ENCODE assay signal across 11 mouse cellular contexts in genomic region chr1:186393005-186393404, GRCm38 (mm10).
DNase-seq lines count a peak whose midpoint lies in the region; ATAC-seq and TF ChIP-seq lines count a peak whose summit lies in the region.
"Had no signal": no experiment of that assay in that cellular context is flagged by ENCODE, and none has a peak within 500 bp of the region (broad histone marks: within the 10 kb centered on the region; RNA-seq: fewer than 3 reads in every experiment).

No protein-coding gene starts in this region.

- H3K36me3 ChIP-seq in kidney, postnatal 0 days (ENCODE audit: insufficient read depth, low read length): no peaks in the 10 kb centered on the region
- no peaks in the 10 kb centered on the region for H3K36me3 ChIP-seq in E14TG2a.4 (ENCODE audit: insufficient read depth, low read length)
- no peaks in the 10 kb centered on the region for H3K36me3 ChIP-seq in neural tube, embryonic 15.5 days

- H3K27me3 ChIP-seq in kidney, postnatal 0 days (ENCODE audit: insufficient read depth, low read length): no peaks in the 10 kb centered on the region
- no peaks in the 10 kb centered on the region for H3K27me3 ChIP-seq in E14TG2a.4 (ENCODE audit: insufficient read depth, low read length)
- no peaks in the 10 kb centered on the region for H3K27me3 ChIP-seq in neural tube, embryonic 15.5 days (replicated peaks)

- ATAC-seq in kidney, postnatal 0 days (replicated peaks; ENCODE audit: low FRiP score, low read depth): no peak
- no peak for ATAC-seq in neural tube, embryonic 15.5 days (ENCODE audit: low FRiP score)
- ATAC-seq: hindbrain, embryonic 16.5 days had no signal

- no peak overlapping the region for H3K4me2 ChIP-seq in kidney, postnatal 0 days (ENCODE audit: low read length)
- no peak overlapping the region for H3K4me2 ChIP-seq in neural tube, embryonic 15.5 days

- no peak overlapping the region for H3K9ac ChIP-seq in kidney, postnatal 0 days (ENCODE audit: low read depth, low read length)
- no peak overlapping the region for H3K9ac ChIP-seq in neural tube, embryonic 15.5 days (replicated peaks)

- 51% methylated on average over 5 of the region's 5 CpGs for WGBS in kidney, postnatal 0 days
- WGBS in neural tube, embryonic 15.5 days: 53% methylated on average over 5 of the region's 5 CpGs

- no peaks in the 10 kb centered on the region for H3K9me3 ChIP-seq in kidney, postnatal 0 days (replicated peaks; ENCODE audit: low read length)
- no peaks in the 10 kb centered on the region for H3K9me3 ChIP-seq in E14TG2a.4 (ENCODE audit: low read length)
- no peaks in the 10 kb centered on the region for H3K9me3 ChIP-seq in neural tube, embryonic 15.5 days (replicated peaks)

- peak; percentile 42 to 49 for DNase-seq in cerebellum, postnatal 10 days
- no peak for DNase-seq in cerebellum, postnatal 4 days (ENCODE audit: low spot score in 2 of 2)
- DNase-seq in kidney, postnatal 0 days (ENCODE audit: low spot score): no peak
- DNase-seq in kidney, postnatal 4 days: no peak
- peak; percentile 12 for DNase-seq in gastrocnemius, postnatal 10 days
- no peak for DNase-seq in urinary bladder, postnatal 36 days (ENCODE audit: low spot score in 2 of 2)
- DNase-seq: adrenal gland, postnatal 25 days had no signal

- no peaks in the 10 kb centered on the region for H3K4me1 ChIP-seq in kidney, postnatal 0 days (replicated peaks; ENCODE audit: insufficient read depth, low read length)
- no peaks in the 10 kb centered on the region for H3K4me1 ChIP-seq in E14TG2a.4 (replicated peaks; ENCODE audit: low read depth, low read length)
- H3K4me1 ChIP-seq in neural tube, embryonic 15.5 days: no peaks in the 10 kb centered on the region

- H3K4me3 ChIP-seq in kidney, postnatal 0 days (replicated peaks; ENCODE audit: low read depth, low read length): no peak overlapping the region
- H3K4me3 ChIP-seq in E14TG2a.4 (replicated peaks; ENCODE audit: low read length): no peak overlapping the region
- no peak overlapping the region for H3K4me3 ChIP-seq in neural tube, embryonic 15.5 days (replicated peaks)
- H3K4me3 ChIP-seq: erythroblast, embryonic 14.5 days had no signal

- H3K27ac ChIP-seq in kidney, postnatal 0 days: no peak overlapping the region
- H3K27ac ChIP-seq in neural tube, embryonic 15.5 days (replicated peaks): no peak overlapping the region

- peak; percentile 63 for TF ChIP-seq CTCF in kidney, postnatal 0 days (IDR thresholded peaks at IDR 0.05; ENCODE audit: low read depth)
- 0 out of 2 replicates have a peak, but pooled peaks have one; percentile 7 for TF ChIP-seq CTCF in E14TG2a.4 (conservative IDR thresholded peaks at IDR 0.05; ENCODE audit: low read length)

Comparison
In these comparisons a context has a peak if more than half of its experiments do, and no peak if none do; other contexts are left out.
1. DNase-seq: peak in cerebellum, postnatal 10 days (2 of 2) and gastrocnemius, postnatal 10 days (single experiment); none in cerebellum, postnatal 4 days (0 of 2), kidney, postnatal 0 days (single experiment), kidney, postnatal 4 days (0 of 2) and urinary bladder, postnatal 36 days (0 of 2).